Mouse (Mus musculus) embryo, embryonic 11 days (tissue): Measurements from ENCODE around the gene Kcnmb4.
A peak's percentile ranks its signal among the peaks of the same experiment; 100 is the strongest.

Experiments
- DNase-seq: peaks from one replicate; pipeline ENCODE4 v3.0.0-alpha.2; 2015

Kcnmb4 gene

GRCm38 (mm10) chr10:116397973-116398372 lies 75.7 kb downstream of the Kcnmb4 start:
- no peak for DNase-seq

- peak; percentile 35 for DNase-seq
These were observed 76.1 kb downstream of the Kcnmb4 start for GRCm38 (mm10) chr10:116397573-116397972.

GRCm38 (mm10) chr10:116396966-116397365 lies 76.7 kb downstream of the Kcnmb4 start:
- DNase-seq: no peak

- DNase-seq: no peak
These were observed 77.4 kb downstream of the Kcnmb4 start for GRCm38 (mm10) chr10:116396279-116396678.

- no peak for DNase-seq
These were observed 79.1 kb downstream of the Kcnmb4 start for GRCm38 (mm10) chr10:116394585-116394984.

- no peak for DNase-seq
These were observed 79.7 kb downstream of the Kcnmb4 start for GRCm38 (mm10) chr10:116393790-116394475.

GRCm38 (mm10) chr10:116388840-116389239 lies 84.8 kb downstream of the Kcnmb4 start:
- DNase-seq: peak; percentile 43

- DNase-seq: no peak
These were observed 87.2 kb downstream of the Kcnmb4 start for GRCm38 (mm10) chr10:116386391-116386885.

- no peak for DNase-seq
These were observed 89.3 kb downstream of the Kcnmb4 start for GRCm38 (mm10) chr10:116384401-116384800.

- no peak for DNase-seq
These were observed 90.6 kb downstream of the Kcnmb4 start for GRCm38 (mm10) chr10:116382826-116383685.

- no peak for DNase-seq
These were observed 96.8 kb downstream of the Kcnmb4 start for GRCm38 (mm10) chr10:116376853-116377252.

GRCm38 (mm10) chr10:116374111-116374510 lies 99.6 kb downstream of the Kcnmb4 start:
- no peak for DNase-seq

- DNase-seq: peak; percentile 32
These were observed 102.5 kb downstream of the Kcnmb4 start for GRCm38 (mm10) chr10:116370991-116371725.
